Mouse (Mus musculus) MEL (cell line): ENCODE measurements around the gene Dact1. TPM values are rescaled to one million over a fixed set of nuclear protein-coding genes. Genes with fewer than 3 reads are reported as not detected.

Experiments used
- DNase-seq: peaks from one replicate; pipeline ENCODE4 v3.0.0; 2011; ENCODE audit warnings: low read depth, low spot score
- H3K27ac ChIP-seq: 2 replicates; pipeline ENCODE4 v1.5.1; 2012; ENCODE audit warnings: low read depth, mild to moderate bottlenecking, control low read depth, low read length, moderate library complexity; ENCODE audit not compliant: control insufficient read depth
- H3K27me3 ChIP-seq, 2 experiments: fragments of 150-350 bp in 1 of 2; sonication (generic) in 1 of 2; 2 replicates each; pipeline ENCODE4 v1.6.1; 2012; ENCODE audit warnings: low read length in 2 of 2, mild to moderate bottlenecking in 2 of 2, improper control_type of control experiment in 1 of 2, moderate library complexity in 1 of 2; ENCODE audit not compliant: insufficient read depth in 2 of 2, control insufficient read depth in 1 of 2
- H3K36me3 ChIP-seq, 2 experiments: 2 replicates each; pipeline ENCODE4 v1.6.1; 2012 to 2014; ENCODE audit warnings: low read length in 2 of 2, improper control_type of control experiment in 1 of 2, inconsistent platforms in 1 of 2, mild to moderate bottlenecking in 1 of 2; ENCODE audit not compliant: insufficient read depth in 2 of 2, control insufficient read depth in 1 of 2
- H3K4me1 ChIP-seq, 2 experiments: fragments of 150-350 bp in 1 of 2; sonication (generic) in 1 of 2; 2 replicates each; pipeline ENCODE4 v1.6.1; 2012; ENCODE audit warnings: low read length in 2 of 2, improper control_type of control experiment in 1 of 2, mild to moderate bottlenecking in 1 of 2; ENCODE audit not compliant: insufficient read depth in 2 of 2, control insufficient read depth in 1 of 2
- H3K4me3 ChIP-seq, 2 experiments: fragments of 150-350 bp in 1 of 2; sonication (generic) in 1 of 2; 2 replicates each; pipeline ENCODE4 v1.5.1; 2012; ENCODE audit warnings: low read depth in 2 of 2, low read length in 2 of 2, mild to moderate bottlenecking in 2 of 2, moderate library complexity in 2 of 2, control low read depth in 1 of 2, improper control_type of control experiment in 1 of 2; ENCODE audit not compliant: control insufficient read depth in 1 of 2, insufficient read depth in 1 of 2
- H3K79me2 ChIP-seq: 2 replicates; pipeline ENCODE4 v1.6.1; 2012; ENCODE audit warnings: mild to moderate bottlenecking, low read length, moderate library complexity; ENCODE audit not compliant: control insufficient read depth, poor library complexity, insufficient read depth
- H3K9ac ChIP-seq: 2 replicates; pipeline ENCODE4 v1.6.1; 2012; ENCODE audit warnings: low read depth, mild to moderate bottlenecking, control low read depth, low read length, moderate library complexity; ENCODE audit not compliant: control insufficient read depth, poor library complexity, severe bottlenecking
- H3K9me3 ChIP-seq: fragments of 150-350 bp; sonication (generic); replicated peaks from 2 replicates; pipeline ENCODE4 v1.6.1; 2012; ENCODE audit warnings: mild to moderate bottlenecking, low read length, improper control_type of control experiment, moderate library complexity; ENCODE audit not compliant: insufficient read depth
- BHLHE40 ChIP-seq: IDR thresholded peaks from 2 replicates; pipeline ENCODE4 v1.6.1; 2012; ENCODE audit warnings: low read depth, mild to moderate bottlenecking, inconsistent platforms, low read length, improper control_type of control experiment, borderline replicate concordance
- GATA1 ChIP-seq: IDR thresholded peaks from 2 replicates; pipeline ENCODE4 v1.6.1; 2011; ENCODE audit warnings: low read depth, low read length, improper control_type of control experiment
- KAT2A ChIP-seq: conservative IDR thresholded peaks from 2 replicates; pipeline ENCODE4 v1.6.1; 2012; ENCODE audit warnings: low read depth, low read length, improper control_type of control experiment, inconsistent platforms
- MAFK ChIP-seq: IDR thresholded peaks from 2 replicates; pipeline ENCODE4 v1.6.1; 2011; ENCODE audit warnings: low read depth, mild to moderate bottlenecking, low read length, improper control_type of control experiment, borderline replicate concordance
- MAZ ChIP-seq: IDR thresholded peaks from 2 replicates; pipeline ENCODE4 v1.6.1; 2012; ENCODE audit warnings: low read depth, mild to moderate bottlenecking, inconsistent platforms, low read length, improper control_type of control experiment
- MEF2A ChIP-seq: IDR thresholded peaks from 2 replicates; pipeline ENCODE4 v1.6.1; 2014; ENCODE audit warnings: low read depth, mild to moderate bottlenecking, inconsistent platforms, low read length, improper control_type of control experiment; ENCODE audit not compliant: poor library complexity, insufficient replicate concordance, severe bottlenecking; ENCODE audit errors: extremely low read depth
- MYB ChIP-seq: IDR thresholded peaks from 2 replicates; pipeline ENCODE4 v1.6.1; 2011; ENCODE audit warnings: mild to moderate bottlenecking, low read depth, low read length, improper control_type of control experiment
- NRF1 ChIP-seq: IDR thresholded peaks from 2 replicates; pipeline ENCODE4 v1.6.1; 2014; ENCODE audit warnings: low read depth, mild to moderate bottlenecking, inconsistent platforms, low read length, improper control_type of control experiment, moderate library complexity; ENCODE audit not compliant: poor library complexity, insufficient read depth, severe bottlenecking
- POLR2A ChIP-seq, 2 experiments: IDR thresholded peaks; 2 replicates each; pipeline ENCODE4 v1.6.1; 2011 to 2012; ENCODE audit warnings: low read length in 2 of 2, mild to moderate bottlenecking in 2 of 2, control low read depth in 1 of 2, improper control_type of control experiment in 1 of 2, low read depth in 1 of 2, moderate library complexity in 1 of 2; ENCODE audit not compliant: control insufficient read depth in 1 of 2, insufficient read depth in 1 of 2, poor library complexity in 1 of 2
- POLR2AphosphoS5 ChIP-seq: IDR thresholded peaks from 2 replicates; pipeline ENCODE4 v1.6.1; 2012; ENCODE audit warnings: low read depth, borderline replicate concordance, mild to moderate bottlenecking, inconsistent platforms, low read length, moderate library complexity, mixed read lengths
- RAD21 ChIP-seq: IDR thresholded peaks from 2 replicates; pipeline ENCODE4 v1.6.1; 2011; ENCODE audit warnings: mild to moderate bottlenecking, low read depth, low read length, improper control_type of control experiment
- SIN3A ChIP-seq: IDR thresholded peaks from 2 replicates; pipeline ENCODE4 v1.6.1; 2012; ENCODE audit warnings: low read length, improper control_type of control experiment, inconsistent platforms
- TAL1 ChIP-seq: IDR thresholded peaks from 2 replicates; pipeline ENCODE4 v1.6.1; 2012; ENCODE audit warnings: mild to moderate bottlenecking, inconsistent platforms, low read length, moderate library complexity, mixed read lengths
- TBP ChIP-seq: IDR thresholded peaks from 2 replicates; pipeline ENCODE4 v1.8.0; 2011; ENCODE audit warnings: low read depth, low read length, improper control_type of control experiment
- TCF12 ChIP-seq: IDR thresholded peaks from 2 replicates; pipeline ENCODE4 v1.6.1; 2014; ENCODE audit warnings: low read depth, mild to moderate bottlenecking, inconsistent platforms, low read length, improper control_type of control experiment, moderate library complexity
- ZC3H11A ChIP-seq: IDR thresholded peaks from 2 replicates; pipeline ENCODE4 v1.6.1; 2012; ENCODE audit warnings: low read depth, mild to moderate bottlenecking, inconsistent platforms, low read length, improper control_type of control experiment
- ZKSCAN1 ChIP-seq: IDR thresholded peaks from 2 replicates; pipeline ENCODE4 v1.6.1; 2012; ENCODE audit warnings: low read depth, mild to moderate bottlenecking, inconsistent platforms, low read length, improper control_type of control experiment, moderate library complexity
- ZMIZ1 ChIP-seq: IDR thresholded peaks from 2 replicates; pipeline ENCODE4 v1.6.1; 2012; ENCODE audit warnings: low read depth, mild to moderate bottlenecking, inconsistent platforms, low read length, improper control_type of control experiment, moderate library complexity
- ZNF384 ChIP-seq: IDR thresholded peaks from 2 replicates; pipeline ENCODE4 v1.6.1; 2012; ENCODE audit warnings: low read depth, mild to moderate bottlenecking, inconsistent platforms, low read length, improper control_type of control experiment
- polyA plus RNA-seq, 2 experiments: library from polyadenylated mRNA; stranded (reverse) in 1 of 2; unstranded in 1 of 2; fragments of >175 nt in 1 of 2; fragments of >200 nt in 1 of 2; gene quantifications; 2 replicates each; pipeline versions ENCODE4 v1.2.1 to v1.2.4; 2012; ENCODE audit warnings: low replicate concordance in 2 of 2, low read depth in 1 of 2; ENCODE audit not compliant: insufficient read length in 2 of 2, insufficient read depth in 1 of 2, missing spikeins in 1 of 2
- total RNA-seq: library from RNA; depleted of rRNA; stranded (reverse); fragments of 300-350 nt; gene quantifications from 2 replicates; pipeline ENCODE4 v1.2.3, GENCODE M21; 2012

Gene Dact1
- total and polyA plus RNA-seq, 3 experiments = 0.06 TPM; not detected in 2

DNA sequence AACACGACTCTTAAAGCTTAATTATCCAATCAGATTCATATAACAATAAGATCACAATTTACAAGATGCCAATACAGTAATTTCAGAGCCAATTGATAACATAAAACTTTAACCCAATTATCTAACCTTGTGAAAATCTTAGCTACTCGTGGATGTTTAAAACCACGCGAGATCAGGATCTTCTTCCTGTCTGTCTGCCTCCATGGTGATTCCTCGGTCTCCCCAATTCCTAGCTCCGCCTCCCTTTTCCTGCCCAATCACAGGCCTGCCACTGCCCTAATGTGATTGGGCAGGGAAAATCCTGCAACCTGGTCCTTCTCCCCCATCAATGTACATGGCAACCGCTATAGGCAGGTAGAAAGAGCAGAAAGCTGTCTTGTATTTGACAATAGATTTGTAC, 40.3 kb upstream of the Dact1 start (continued):
- TF ChIP-seq ZMIZ1 = no peak
- TF ChIP-seq ZC3H11A = no peak

DNA sequence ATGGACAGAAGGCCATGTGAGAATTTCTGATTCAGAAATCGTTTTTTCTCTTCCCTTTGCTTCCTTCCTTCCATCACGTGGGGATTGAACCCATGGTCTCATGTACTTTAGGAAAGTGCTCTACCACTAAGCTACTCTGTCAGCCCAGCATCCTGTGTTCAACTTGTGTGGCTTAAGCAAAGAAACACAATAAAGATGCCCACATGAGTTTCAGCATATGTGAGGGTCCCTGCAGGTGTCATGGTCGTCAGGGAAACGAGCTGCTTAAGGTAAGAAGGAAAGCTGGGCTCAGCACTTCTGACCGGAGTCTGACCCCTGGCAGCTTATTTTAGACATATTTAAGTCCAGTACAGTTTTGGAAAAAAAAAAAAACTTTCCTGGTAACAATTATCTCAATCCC, 38.6 kb upstream of the Dact1 start:
- H3K79me2 ChIP-seq = no peaks in the 10 kb centered on the region
- no peak overlapping the region for H3K27ac ChIP-seq
- no peaks in the 10 kb centered on the region for H3K4me1 ChIP-seq
- no peaks in the 10 kb centered on the region for H3K27me3 ChIP-seq
- H3K9me3 ChIP-seq = no peaks in the 10 kb centered on the region
- no peak for DNase-seq
- no peak overlapping the region for H3K9ac ChIP-seq
- TF ChIP-seq ZKSCAN1 (no peak), TCF12 (no peak), POLR2AphosphoS5 (no peak), MAZ (no peak), MYB (no peak), POLR2A (IDR thresholded peaks at IDR 0.05; ENCODE audit: control insufficient read depth in 1 of 2, insufficient read depth in 1 of 2, low read depth in 1 of 2, low read length in 2 of 2, poor library complexity in 1 of 2) (no peak), MEF2A (no peak), SIN3A (no peak), TAL1 (no peak), NRF1 (no peak), RAD21 (no peak), GATA1 (no peak), MAFK (no peak), KAT2A (no peak), BHLHE40 (no peak), ZNF384 (no peak), TBP (no peak)
- no peak overlapping the region for H3K4me3 ChIP-seq
- no peaks in the 10 kb centered on the region for H3K36me3 ChIP-seq
